Mouse (Mus musculus): ENCODE data around the gene Cfap44.
A peak's percentile ranks its signal among the peaks of the same experiment; 100 is the strongest.
"Not testable (repeated sequence)": the region's sequence is repeated elsewhere in the genome, so short reads cannot be mapped to it uniquely, and the experiment has no call there.

Gene Cfap44

GRCm38 (mm10) chr16:44428456-44428855, 33.9 kb downstream of the Cfap44 start:
- DNase-seq (ENCODE audit: low read depth in 2 of 2, low spot score in 2 of 2), result no peak

GRCm38 (mm10) chr16:44430021-44430420, 35.4 kb downstream of the Cfap44 start:
- no peak for DNase-seq (ENCODE audit: low read depth in 2 of 2, low spot score in 2 of 2)

- DNase-seq (ENCODE audit: low read depth in 2 of 2, low spot score in 2 of 2), result no peak
These were observed 40.3 kb downstream of the Cfap44 start for GRCm38 (mm10) chr16:44434931-44435330.

GRCm38 (mm10) chr16:44435481-44435880, 40.9 kb downstream of the Cfap44 start:
- DNase-seq (ENCODE audit: low read depth in 2 of 2, low spot score in 2 of 2), result no peak

GRCm38 (mm10) chr16:44441913-44442312, 47.3 kb downstream of the Cfap44 start:
- not testable (repeated sequence) for DNase-seq (ENCODE audit: low read depth in 2 of 2, low spot score in 2 of 2)

- no peak for DNase-seq (ENCODE audit: low read depth in 2 of 2, low spot score in 2 of 2)
These were observed 63.3 kb downstream of the Cfap44 start for GRCm38 (mm10) chr16:44457858-44458257.

- no peak for DNase-seq (ENCODE audit: low read depth in 2 of 2, low spot score in 2 of 2)
These were observed 64.2 kb downstream of the Cfap44 start for GRCm38 (mm10) chr16:44458826-44459225.

- DNase-seq (ENCODE audit: low read depth in 2 of 2, low spot score in 2 of 2), result peak; percentile 2 to 6
These were observed 66.3 kb downstream of the Cfap44 start for GRCm38 (mm10) chr16:44460922-44461321.

GRCm38 (mm10) chr16:44475281-44475680, 80.7 kb downstream of the Cfap44 start:
- DNase-seq (ENCODE audit: low read depth in 2 of 2, low spot score in 2 of 2), result no peak

- no peak for DNase-seq (ENCODE audit: low read depth in 2 of 2, low spot score in 2 of 2)
These were observed 81.2 kb downstream of the Cfap44 start for GRCm38 (mm10) chr16:44475682-44476375.

- no peak for DNase-seq (ENCODE audit: low read depth in 2 of 2, low spot score in 2 of 2)
These were observed 84.2 kb downstream of the Cfap44 start for GRCm38 (mm10) chr16:44478767-44479166.

- no peak for DNase-seq (ENCODE audit: low read depth in 2 of 2, low spot score in 2 of 2)
These were observed 85.3 kb downstream of the Cfap44 start for GRCm38 (mm10) chr16:44479852-44480251.

- DNase-seq (ENCODE audit: low read depth in 2 of 2, low spot score in 2 of 2), result no peak
These were observed 86.0 kb downstream of the Cfap44 start for GRCm38 (mm10) chr16:44480616-44481015.

- no peak for DNase-seq (ENCODE audit: low read depth in 2 of 2, low spot score in 2 of 2)
These were observed 87.3 kb downstream of the Cfap44 start for GRCm38 (mm10) chr16:44481599-44482593.

- peak; percentile 39 to 52 for DNase-seq (ENCODE audit: low read depth in 2 of 2, low spot score in 2 of 2)
These were observed 89.5 kb downstream of the Cfap44 start for GRCm38 (mm10) chr16:44484079-44484478.

- no peak for DNase-seq (ENCODE audit: low read depth in 2 of 2, low spot score in 2 of 2)
These were observed 90.2 kb downstream of the Cfap44 start for GRCm38 (mm10) chr16:44484831-44485230.

GRCm38 (mm10) chr16:44485691-44486090, 91.1 kb downstream of the Cfap44 start:
- DNase-seq (ENCODE audit: low read depth in 2 of 2, low spot score in 2 of 2), result no peak

- no peak for DNase-seq (ENCODE audit: low read depth in 2 of 2, low spot score in 2 of 2)
These were observed 92.0 kb downstream of the Cfap44 start for GRCm38 (mm10) chr16:44486612-44487011.

GRCm38 (mm10) chr16:44487194-44487593, 92.6 kb downstream of the Cfap44 start:
- no peak for DNase-seq (ENCODE audit: low read depth in 2 of 2, low spot score in 2 of 2)

- no peak for DNase-seq (ENCODE audit: low read depth in 2 of 2, low spot score in 2 of 2)
These were observed 96.5 kb downstream of the Cfap44 start for GRCm38 (mm10) chr16:44491051-44491450.

- no peak for DNase-seq (ENCODE audit: low read depth in 2 of 2, low spot score in 2 of 2)
These were observed 97.6 kb downstream of the Cfap44 start for GRCm38 (mm10) chr16:44492151-44492550.

GRCm38 (mm10) chr16:44492706-44493105, 98.1 kb downstream of the Cfap44 start:
- no peak for DNase-seq (ENCODE audit: low read depth in 2 of 2, low spot score in 2 of 2)

Data from CD8-positive naive resting alpha-beta T cell, adult 2 months (primary cell).